In genomic region chr6:48629661-48630034, GRCm38 (mm10) we compare ENCODE assay signal across 7 mouse cellular contexts. TPM values are rescaled to one million over a fixed set of nuclear protein-coding genes. Genes with fewer than 3 reads are reported as not detected.
DNase-seq lines count a peak whose midpoint lies in the region; ATAC-seq and TF ChIP-seq lines count a peak whose summit lies in the region.

No protein-coding gene starts in this region.

- no peaks in the 10 kb centered on the region for H3K36me3 ChIP-seq in neural tube, embryonic 11.5 days (ENCODE audit: control insufficient read depth, insufficient read depth, low read length)
- H3K36me3 ChIP-seq in hindbrain, embryonic 10.5 days = no peaks in the 10 kb centered on the region
- H3K36me3 ChIP-seq in limb, embryonic 12.5 days = no peaks in the 10 kb centered on the region
- no peaks in the 10 kb centered on the region for H3K36me3 ChIP-seq in stomach, postnatal 0 days (ENCODE audit: control insufficient read depth, insufficient read depth, low read length)

- no peaks in the 10 kb centered on the region for H3K9me3 ChIP-seq in neural tube, embryonic 11.5 days (ENCODE audit: control insufficient read depth, low read length)
- H3K9me3 ChIP-seq in hindbrain, embryonic 10.5 days = no peaks in the 10 kb centered on the region
- H3K9me3 ChIP-seq in limb, embryonic 12.5 days = no peaks in the 10 kb centered on the region
- no peaks in the 10 kb centered on the region for H3K9me3 ChIP-seq in stomach, postnatal 0 days (ENCODE audit: control insufficient read depth, low read length)

- no peak for TF ChIP-seq EP300 in stomach, postnatal 0 days (optimal IDR thresholded peaks at IDR 0.05)

- peaks cover 9% of the 10 kb centered on the region; the same call in 1 of the 2 replicates for H3K4me1 ChIP-seq in neural tube, embryonic 11.5 days (ENCODE audit: control insufficient read depth, insufficient read depth, low read length)
- peaks cover 30% of the 10 kb centered on the region for H3K4me1 ChIP-seq in hindbrain, embryonic 10.5 days (replicated peaks)
- H3K4me1 ChIP-seq in limb, embryonic 12.5 days (replicated peaks) = peaks cover 23% of the 10 kb centered on the region
- H3K4me1 ChIP-seq in stomach, postnatal 0 days (replicated peaks; ENCODE audit: control insufficient read depth, insufficient read depth) = peaks cover 8% of the 10 kb centered on the region; the same call in 1 of the 2 replicates

- H3K4me2 ChIP-seq in neural tube, embryonic 11.5 days (ENCODE audit: low read depth) = peak overlapping the region; percentile 64
- peak overlapping the region; percentile 86 for H3K4me2 ChIP-seq in limb, embryonic 12.5 days
- peak overlapping the region; percentile 68 for H3K4me2 ChIP-seq in stomach, postnatal 0 days (replicated peaks; ENCODE audit: low read depth)

- peak overlapping the region; percentile 35 for H3K4me3 ChIP-seq in neural tube, embryonic 11.5 days (ENCODE audit: low read depth, low read length)
- peak overlapping the region; percentile 57 for H3K4me3 ChIP-seq in hindbrain, embryonic 10.5 days
- peak overlapping the region; percentile 50 for H3K4me3 ChIP-seq in limb, embryonic 12.5 days (replicated peaks)
- peak overlapping the region; percentile 36 for H3K4me3 ChIP-seq in stomach, postnatal 0 days (ENCODE audit: low read depth, low read length)

- DNase-seq in neural tube, embryonic 11.5 days (ENCODE audit: low spot score) = no peak
- DNase-seq in neural tube, embryonic 10.5 days (ENCODE audit: extremely low spot score, low spot score) = no peak
- no peak for DNase-seq in hindbrain, embryonic 10.5 days (ENCODE audit: low spot score)
- DNase-seq in stomach, postnatal 0 days (ENCODE audit: low spot score) = no peak
- no peak for DNase-seq in right cerebral cortex, postnatal 14 days
- no peak for DNase-seq in gastrocnemius, postnatal 25 days

- 21% methylated on average over 13 of the region's 13 CpGs for WGBS in neural tube, embryonic 11.5 days
- WGBS in hindbrain, embryonic 10.5 days = 23% methylated on average over 13 of the region's 13 CpGs
- WGBS in limb, embryonic 12.5 days = 20% methylated on average over 13 of the region's 13 CpGs
- WGBS in stomach, postnatal 0 days = 17% methylated on average over 13 of the region's 13 CpGs

- TF ChIP-seq CTCF in stomach, postnatal 0 days (IDR thresholded peaks at IDR 0.05; ENCODE audit: low read depth) = no peak

- ATAC-seq in neural tube, embryonic 11.5 days (ENCODE audit: insufficient read depth, low FRiP score, low TSS enrichment) = peak; percentile 32; the same call in 1 of the 2 replicates
- ATAC-seq in limb, embryonic 12.5 days (ENCODE audit: insufficient number of reproducible peaks, insufficient read depth, low FRiP score, low TSS enrichment, low read depth) = no peak
- ATAC-seq in stomach, postnatal 0 days (ENCODE audit: low FRiP score, low TSS enrichment) = peak; percentile 23; the same call in 1 of the 2 replicates

- H3K27me3 ChIP-seq in neural tube, embryonic 11.5 days (ENCODE audit: control insufficient read depth, insufficient read depth, low read length) = peaks cover 29% of the 10 kb centered on the region; the same call in 1 of the 2 replicates
- H3K27me3 ChIP-seq in hindbrain, embryonic 10.5 days (ENCODE audit: insufficient read depth, poor library complexity, severe bottlenecking) = peaks cover 72% of the 10 kb centered on the region
- H3K27me3 ChIP-seq in limb, embryonic 12.5 days = peaks cover 65% of the 10 kb centered on the region
- no peaks in the 10 kb centered on the region for H3K27me3 ChIP-seq in stomach, postnatal 0 days (ENCODE audit: control insufficient read depth, insufficient read depth, low read length)

- H3K27ac ChIP-seq in neural tube, embryonic 11.5 days (ENCODE audit: low read depth, low read length) = no peak overlapping the region
- peak overlapping the region; percentile 73 for H3K27ac ChIP-seq in hindbrain, embryonic 10.5 days
- H3K27ac ChIP-seq in limb, embryonic 12.5 days = no peak overlapping the region
- H3K27ac ChIP-seq in stomach, postnatal 0 days (replicated peaks) = no peak overlapping the region

- H3K9ac ChIP-seq in neural tube, embryonic 11.5 days (ENCODE audit: low read length) = peak overlapping the region; percentile 48
- H3K9ac ChIP-seq in limb, embryonic 12.5 days (replicated peaks) = peak overlapping the region; percentile 55
- H3K9ac ChIP-seq in stomach, postnatal 0 days (ENCODE audit: low read length) = peak overlapping the region; percentile 47; the same call in 1 of the 2 replicates

RNA-seq across cellular contexts. Expression of gene AI854703, which starts 3.1 kb away (rescaled TPM):
- polyA plus RNA-seq in neural tube, embryonic 11.5 days (2014; fragmentation: Nextera tagmentation; extraction: Ambion mirVana) = 1.6 TPM in 2 replicates
- polyA plus RNA-seq in hindbrain, embryonic 10.5 days (2016; fragmentation: Nextera tagmentation; extraction: Ambion mirVana) = 0.96 and 1.3 TPM in 2 replicates
- polyA plus RNA-seq in limb, embryonic 12.5 days (2016; fragmentation: Nextera tagmentation; extraction: Ambion mirVana) = 0.79 and 1.3 TPM in 2 replicates
- polyA plus RNA-seq in stomach, postnatal 0 days (2015; fragmentation: Nextera tagmentation; extraction: Ambion mirVana) = 0.76 TPM in 2 replicates
- total RNA-seq in gastrocnemius, postnatal 25 days (2021) = under 1 TPM; 0.24 to 0.38 TPM

RNA-seq across cellular contexts. Expression of gene Gimap8, which starts 17.4 kb away (rescaled TPM):
- 0.18 and 0.23 TPM in 2 replicates for polyA plus RNA-seq in neural tube, embryonic 11.5 days (2014; fragmentation: Nextera tagmentation; extraction: Ambion mirVana)
- polyA plus RNA-seq in hindbrain, embryonic 10.5 days (2016; fragmentation: Nextera tagmentation; extraction: Ambion mirVana) = 0.37 and 0.75 TPM in 2 replicates
- polyA plus RNA-seq in limb, embryonic 12.5 days (2016; fragmentation: Nextera tagmentation; extraction: Ambion mirVana) = 0.66 and 0.74 TPM in 2 replicates
- polyA plus RNA-seq in stomach, postnatal 0 days (2015; fragmentation: Nextera tagmentation; extraction: Ambion mirVana) = 0.74 and 0.93 TPM in 2 replicates
- total RNA-seq in gastrocnemius, postnatal 25 days (2021) = 1 to 10 TPM; 2.1 to 3.0 TPM

RNA-seq across cellular contexts. Expression of gene Zfp775, which starts 27.8 kb away (rescaled TPM):
- 9.3 and 11.0 TPM in 2 replicates for polyA plus RNA-seq in neural tube, embryonic 11.5 days (2014; fragmentation: Nextera tagmentation; extraction: Ambion mirVana)
- 10.5 and 12.5 TPM in 2 replicates for polyA plus RNA-seq in hindbrain, embryonic 10.5 days (2016; fragmentation: Nextera tagmentation; extraction: Ambion mirVana)
- 9.7 and 10.5 TPM in 2 replicates for polyA plus RNA-seq in limb, embryonic 12.5 days (2016; fragmentation: Nextera tagmentation; extraction: Ambion mirVana)
- 2.2 and 2.8 TPM in 2 replicates for polyA plus RNA-seq in stomach, postnatal 0 days (2015; fragmentation: Nextera tagmentation; extraction: Ambion mirVana)
- total RNA-seq in gastrocnemius, postnatal 25 days (2021) = 1 to 10 TPM; 6.5 to 6.9 TPM

RNA-seq across cellular contexts. Expression of gene Gm44965, which starts 35.9 kb away (rescaled TPM):
- polyA plus RNA-seq in neural tube, embryonic 11.5 days (2014; fragmentation: Nextera tagmentation; extraction: Ambion mirVana) = not detected in 2 replicates
- 1.2 TPM in 1 of 2 replicates, not detected in the other for polyA plus RNA-seq in hindbrain, embryonic 10.5 days (2016; fragmentation: Nextera tagmentation; extraction: Ambion mirVana)
- 0.72 TPM in 1 of 2 replicates, not detected in the other for polyA plus RNA-seq in limb, embryonic 12.5 days (2016; fragmentation: Nextera tagmentation; extraction: Ambion mirVana)
- not detected in 2 replicates for polyA plus RNA-seq in stomach, postnatal 0 days (2015; fragmentation: Nextera tagmentation; extraction: Ambion mirVana)
- total RNA-seq in gastrocnemius, postnatal 25 days (2021) = 1 to 10 TPM in 1 of 2 experiments, not detected in 1; 1.5 TPM

RNA-seq across cellular contexts. Expression of gene Repin1, which starts 36.0 kb away (rescaled TPM):
- polyA plus RNA-seq in neural tube, embryonic 11.5 days (2014; fragmentation: Nextera tagmentation; extraction: Ambion mirVana) = 39.8 and 47.5 TPM in 2 replicates
- 55.9 and 57.2 TPM in 2 replicates for polyA plus RNA-seq in hindbrain, embryonic 10.5 days (2016; fragmentation: Nextera tagmentation; extraction: Ambion mirVana)
- polyA plus RNA-seq in limb, embryonic 12.5 days (2016; fragmentation: Nextera tagmentation; extraction: Ambion mirVana) = 43.2 and 46.4 TPM in 2 replicates
- 11.6 and 12.9 TPM in 2 replicates for polyA plus RNA-seq in stomach, postnatal 0 days (2015; fragmentation: Nextera tagmentation; extraction: Ambion mirVana)
- 10 to 100 TPM; 21.0 to 23.0 TPM for total RNA-seq in gastrocnemius, postnatal 25 days (2021)
